In genomic region chr11:28693303-28693702, GRCm38 (mm10) we compare ENCODE assay signal across 12 mouse cellular contexts.
DNase-seq lines count a peak whose midpoint lies in the region; ATAC-seq lines count a peak whose summit lies in the region.
"Had no signal": no experiment of that assay in that cellular context is flagged by ENCODE, and none has a peak within 500 bp of the region (broad histone marks: within the 10 kb centered on the region; RNA-seq: fewer than 3 reads in every experiment).

No protein-coding gene starts in this region.

- H3K4me3 ChIP-seq in forebrain, embryonic 12.5 days (replicated peaks), result no peak overlapping the region
- H3K4me3 ChIP-seq in forebrain, embryonic 10.5 days, result no peak overlapping the region
- no peak overlapping the region for H3K4me3 ChIP-seq in hindbrain, embryonic 15.5 days
- no peak overlapping the region for H3K4me3 ChIP-seq in hindbrain, embryonic 11.5 days (ENCODE audit: low read depth, low read length)
- no peak overlapping the region for H3K4me3 ChIP-seq in forebrain, embryonic 14.5 days (ENCODE audit: low read depth, low read length)
- H3K4me3 ChIP-seq: erythroblast, embryonic 14.5 days had no signal

- H3K36me3 ChIP-seq in forebrain, embryonic 12.5 days (replicated peaks), result no peaks in the 10 kb centered on the region
- no peaks in the 10 kb centered on the region for H3K36me3 ChIP-seq in forebrain, embryonic 10.5 days (replicated peaks)
- no peaks in the 10 kb centered on the region for H3K36me3 ChIP-seq in hindbrain, embryonic 15.5 days
- H3K36me3 ChIP-seq in hindbrain, embryonic 11.5 days (ENCODE audit: control insufficient read depth, insufficient read depth, low read length), result no peaks in the 10 kb centered on the region
- no peaks in the 10 kb centered on the region for H3K36me3 ChIP-seq in forebrain, embryonic 14.5 days (ENCODE audit: control insufficient read depth, insufficient read depth, low read length)

- H3K4me1 ChIP-seq in forebrain, embryonic 12.5 days, result peaks cover 11% of the 10 kb centered on the region
- H3K4me1 ChIP-seq in forebrain, embryonic 10.5 days, result peaks cover 43% of the 10 kb centered on the region
- 0 out of 2 replicates have a peak, but pooled peaks cover 8% of the 10 kb centered on the region for H3K4me1 ChIP-seq in hindbrain, embryonic 15.5 days (replicated peaks)
- H3K4me1 ChIP-seq in hindbrain, embryonic 11.5 days (replicated peaks; ENCODE audit: control insufficient read depth, insufficient read depth, low read length), result no peaks in the 10 kb centered on the region
- H3K4me1 ChIP-seq in forebrain, embryonic 14.5 days (ENCODE audit: control insufficient read depth, insufficient read depth, low read length), result peaks cover 7% of the 10 kb centered on the region; the same call in 1 of the 2 replicates

- no peak for ATAC-seq in forebrain, embryonic 12.5 days (ENCODE audit: low FRiP score)
- ATAC-seq in hindbrain, embryonic 15.5 days (ENCODE audit: low FRiP score, low read depth), result no peak
- ATAC-seq in hindbrain, embryonic 11.5 days (ENCODE audit: low FRiP score), result no peak
- ATAC-seq in forebrain, embryonic 14.5 days, result peak; percentile 77
- no peak for ATAC-seq in monocyte, adult 5-6 weeks (replicated peaks; ENCODE audit: insufficient number of reproducible peaks, low FRiP score, low TSS enrichment, poor library complexity, severe bottlenecking)

- DNase-seq in forebrain, embryonic 10.5 days (ENCODE audit: extremely low spot score, low spot score), result no peak
- no peak for DNase-seq in hindbrain, embryonic 11.5 days (ENCODE audit: low spot score)
- DNase-seq in Muller cell, postnatal 12 days (ENCODE audit: inconsistent ontology term), result peak; percentile 30
- peak; percentile 73 for DNase-seq in forebrain, embryonic 14.5 days (ENCODE audit: low spot score)
- DNase-seq in T-cell, adult 2 months (ENCODE audit: low spot score), result no peak
- DNase-seq: adrenal gland, adult 2 months; cerebellum, adult 11-12 months had no signal

- H3K4me2 ChIP-seq in forebrain, embryonic 12.5 days, result no peak overlapping the region
- H3K4me2 ChIP-seq in hindbrain, embryonic 15.5 days, result no peak overlapping the region
- H3K4me2 ChIP-seq in hindbrain, embryonic 11.5 days (replicated peaks; ENCODE audit: low read depth, low read length), result no peak overlapping the region
- no peak overlapping the region for H3K4me2 ChIP-seq in forebrain, embryonic 14.5 days (ENCODE audit: low read length)

- H3K9me3 ChIP-seq in forebrain, embryonic 12.5 days, result no peaks in the 10 kb centered on the region
- no peaks in the 10 kb centered on the region for H3K9me3 ChIP-seq in forebrain, embryonic 10.5 days
- H3K9me3 ChIP-seq in hindbrain, embryonic 15.5 days, result no peaks in the 10 kb centered on the region
- H3K9me3 ChIP-seq in hindbrain, embryonic 11.5 days (ENCODE audit: control insufficient read depth, low read length), result no peaks in the 10 kb centered on the region
- H3K9me3 ChIP-seq in forebrain, embryonic 14.5 days (replicated peaks; ENCODE audit: control insufficient read depth, low read length), result no peaks in the 10 kb centered on the region

- H3K27ac ChIP-seq in forebrain, embryonic 12.5 days, result 0 out of 2 replicates have a peak overlapping the region, but pooled peaks have one; percentile 56
- H3K27ac ChIP-seq in forebrain, embryonic 10.5 days, result no peak overlapping the region
- peak overlapping the region; percentile 46 for H3K27ac ChIP-seq in hindbrain, embryonic 15.5 days (replicated peaks)
- H3K27ac ChIP-seq in hindbrain, embryonic 11.5 days (ENCODE audit: low read depth, low read length), result no peak overlapping the region
- H3K27ac ChIP-seq in forebrain, embryonic 14.5 days (ENCODE audit: low read depth, low read length), result no peak overlapping the region
- H3K27ac ChIP-seq: macrophage had no signal

- H3K9ac ChIP-seq in forebrain, embryonic 12.5 days, result no peak overlapping the region
- H3K9ac ChIP-seq in hindbrain, embryonic 15.5 days, result no peak overlapping the region
- no peak overlapping the region for H3K9ac ChIP-seq in hindbrain, embryonic 11.5 days (ENCODE audit: low read depth, low read length)
- no peak overlapping the region for H3K9ac ChIP-seq in forebrain, embryonic 14.5 days (ENCODE audit: low read length)

- 35% methylated on average over 1 of the region's 1 CpGs for whole genome bisulfite sequencing in forebrain, embryonic 12.5 days
- 63% methylated on average over 1 of the region's 1 CpGs for WGBS in forebrain, embryonic 10.5 days
- 37% methylated on average over 1 of the region's 1 CpGs for WGBS in hindbrain, embryonic 15.5 days
- WGBS in hindbrain, embryonic 11.5 days, result 62% methylated on average over 1 of the region's 1 CpGs
- 22% methylated on average over 1 of the region's 1 CpGs for WGBS in forebrain, embryonic 14.5 days

- no peaks in the 10 kb centered on the region for H3K27me3 ChIP-seq in forebrain, embryonic 12.5 days
- no peaks in the 10 kb centered on the region for H3K27me3 ChIP-seq in forebrain, embryonic 10.5 days (ENCODE audit: poor library complexity, severe bottlenecking)
- no peaks in the 10 kb centered on the region for H3K27me3 ChIP-seq in hindbrain, embryonic 15.5 days
- H3K27me3 ChIP-seq in hindbrain, embryonic 11.5 days (ENCODE audit: control insufficient read depth, insufficient read depth, low read length), result no peaks in the 10 kb centered on the region
- H3K27me3 ChIP-seq in forebrain, embryonic 14.5 days (replicated peaks; ENCODE audit: control insufficient read depth, insufficient read depth, low read length), result no peaks in the 10 kb centered on the region

Comparison
In these comparisons a context has a peak if more than half of its experiments do, and no peak if none do; other contexts are left out.
1. H3K27ac ChIP-seq: peak in forebrain, embryonic 12.5 days (single experiment) and hindbrain, embryonic 15.5 days (single experiment); none in forebrain, embryonic 10.5 days (single experiment), hindbrain, embryonic 11.5 days (single experiment) and forebrain, embryonic 14.5 days (single experiment).
2. DNase-seq: peak in Muller cell, postnatal 12 days (single experiment) and forebrain, embryonic 14.5 days (single experiment); none in forebrain, embryonic 10.5 days (single experiment), hindbrain, embryonic 11.5 days (single experiment) and T-cell, adult 2 months (single experiment).